Mouse (Mus musculus) stomach, embryonic 16.5 days (tissue): Measurements from ENCODE around the gene Tmem38b. TPM values are rescaled to one million over a fixed set of nuclear protein-coding genes. Genes with fewer than 3 reads are reported as not detected.

Experiments used
- ATAC-seq: fragments of 200-750 bp; cut with Nextera tagmentation; 2 replicates; pipeline ENCODE4 v1.8.0; 2017; ENCODE audit warnings: moderate number of reproducible peaks, moderate TSS enrichment; ENCODE audit not compliant: insufficient read depth, low FRiP score
- H3K27ac ChIP-seq: fragments of 300-500 bp; sonication (generic); 2 replicates; pipeline ENCODE4 v1.5.1; 2014; ENCODE audit warnings: low read length
- H3K27me3 ChIP-seq: fragments of 300-500 bp; sonication (generic); 2 replicates; pipeline ENCODE4 v1.6.1; 2014; ENCODE audit warnings: low read length, control low read depth, mixed read lengths; ENCODE audit not compliant: control insufficient read depth, insufficient read depth
- H3K36me3 ChIP-seq: fragments of 300-500 bp; sonication (generic); 2 replicates; pipeline ENCODE4 v1.6.1; 2014; ENCODE audit warnings: low read length; ENCODE audit not compliant: control insufficient read depth, insufficient read depth
- H3K4me1 ChIP-seq: fragments of 300-500 bp; sonication (generic); 2 replicates; pipeline ENCODE4 v1.6.1; 2014; ENCODE audit warnings: low read length, control low read depth, mixed read lengths; ENCODE audit not compliant: control insufficient read depth, insufficient read depth
- H3K4me2 ChIP-seq: fragments of 300-500 bp; sonication (generic); 2 replicates; pipeline ENCODE4 v1.6.1; 2014; ENCODE audit warnings: low read depth, low read length, mixed read lengths
- H3K4me3 ChIP-seq: fragments of 300-500 bp; sonication (generic); replicated peaks from 2 replicates; pipeline ENCODE4 v1.5.1; 2014; ENCODE audit warnings: mild to moderate bottlenecking, low read length
- H3K9ac ChIP-seq: fragments of 300-500 bp; sonication (generic); 2 replicates; pipeline ENCODE4 v1.6.1; 2014; ENCODE audit warnings: low read length
- H3K9me3 ChIP-seq: fragments of 300-500 bp; sonication (generic); replicated peaks from 2 replicates; pipeline ENCODE4 v1.6.1; 2016; ENCODE audit warnings: low read length, control low read depth; ENCODE audit not compliant: control insufficient read depth
- WGBS: fragments of 180-500 bp; shearing (Covaris S2); extraction: QIAGEN DNeasy Blood & Tissue Kit; methylation state at CpG from one replicate; pipeline ENCODE4 v1.1.7; 2014; 5-methylcytosine and 5-hydroxymethylcytosine counted together
- polyA plus RNA-seq: library from polyadenylated mRNA; unstranded; fragments of >200 nt; fragmentation: Nextera tagmentation; extraction: Ambion mirVana; gene quantifications from 2 replicates; pipeline ENCODE4 v1.2.1, GENCODE M21; 2015

The Tmem38b gene
- polyA plus RNA-seq, 1 experiment from 2014 or later = 13.8 TPM

DNA sequence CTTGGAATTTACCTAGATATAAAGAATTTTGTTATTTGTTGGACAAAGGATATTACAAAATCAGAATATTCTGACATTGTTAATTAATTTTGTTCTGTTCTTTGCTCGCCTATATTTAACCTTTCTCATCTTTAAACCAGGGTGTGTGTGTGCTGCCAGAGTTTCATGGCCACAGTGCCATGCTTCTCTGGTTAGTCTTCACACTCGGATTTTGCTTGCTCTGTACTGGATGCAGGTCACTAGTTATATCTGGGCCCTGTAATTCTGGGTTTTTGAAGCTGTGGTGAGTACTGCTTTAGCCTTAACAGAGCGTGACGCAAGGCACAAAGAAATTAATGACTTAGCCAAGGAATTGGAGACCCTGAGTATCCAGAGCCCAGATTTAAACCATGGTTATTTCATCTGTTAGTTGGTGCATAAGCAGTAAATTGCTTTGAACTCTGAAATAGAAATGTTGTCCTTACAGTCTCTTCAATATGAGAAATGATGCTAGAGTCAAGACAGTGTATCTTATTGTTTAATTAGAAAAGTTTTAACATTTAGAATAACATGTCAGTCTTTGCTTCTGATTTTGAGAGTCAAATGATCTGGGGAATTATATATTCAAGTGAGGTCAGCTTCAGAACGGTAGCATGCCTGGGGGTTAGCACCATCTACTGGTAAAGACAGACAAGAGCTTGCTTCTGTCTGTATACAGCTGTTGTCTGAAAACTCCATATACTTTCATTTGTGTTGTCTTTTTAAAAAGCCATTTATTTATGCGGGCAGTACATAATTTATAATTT, 19.2 kb downstream of the Tmem38b start:
- Histone ChIP-seq H3K27me3 (no peaks in the 10 kb centered on the region), H3K4me1 (no peaks in the 10 kb centered on the region), H3K4me3 (no peak overlapping the region), H3K9me3 (no peaks in the 10 kb centered on the region), H3K27ac (no peak overlapping the region), H3K4me2 (no peak overlapping the region), H3K36me3 (no peaks in the 10 kb centered on the region), H3K9ac (no peak overlapping the region)
- no peak for ATAC-seq
- whole genome bisulfite sequencing = 59% methylated on average over 6 of the region's 6 CpGs

- no peak overlapping the region for H3K9ac ChIP-seq
- no peak for ATAC-seq
- H3K27me3 ChIP-seq = no peaks in the 10 kb centered on the region
Observed at GRCm38 (mm10) chr4:53845656-53846055, 19.8 kb downstream of the Tmem38b start.

GRCm38 (mm10) chr4:53846326-53846725, 20.5 kb downstream of the Tmem38b start:
- no peak overlapping the region for H3K9ac ChIP-seq

More at GRCm38 (mm10) chr4:53845656-53846055, 19.8 kb downstream of the Tmem38b start:
- Histone ChIP-seq H3K36me3 (no peaks in the 10 kb centered on the region), H3K4me2 (no peak overlapping the region), H3K4me3 (no peak overlapping the region), H3K27ac (no peak overlapping the region), H3K4me1 (no peaks in the 10 kb centered on the region), H3K9me3 (no peaks in the 10 kb centered on the region)
- WGBS = 100% methylated on average over 1 of the region's 1 CpGs

GRCm38 (mm10) chr4:53847541-53847940, 21.7 kb downstream of the Tmem38b start:
- H3K36me3 ChIP-seq = no peaks in the 10 kb centered on the region
- WGBS = 85% methylated on average over 4 of the region's 4 CpGs
- H3K9ac ChIP-seq = no peak overlapping the region
- no peaks in the 10 kb centered on the region for H3K27me3 ChIP-seq
- H3K9me3 ChIP-seq = no peaks in the 10 kb centered on the region
- no peak for ATAC-seq
- H3K27ac ChIP-seq = no peak overlapping the region
- no peaks in the 10 kb centered on the region for H3K4me1 ChIP-seq
- H3K4me3 ChIP-seq = no peak overlapping the region
- no peak overlapping the region for H3K4me2 ChIP-seq

More at GRCm38 (mm10) chr4:53846326-53846725, 20.5 kb downstream of the Tmem38b start:
- H3K36me3 ChIP-seq = no peaks in the 10 kb centered on the region
- H3K4me1 ChIP-seq = no peaks in the 10 kb centered on the region
- H3K27ac ChIP-seq = no peak overlapping the region
- H3K4me2 ChIP-seq = no peak overlapping the region
- no peaks in the 10 kb centered on the region for H3K9me3 ChIP-seq
- WGBS = 72% methylated on average over 2 of the region's 2 CpGs
- no peak overlapping the region for H3K4me3 ChIP-seq
- no peaks in the 10 kb centered on the region for H3K27me3 ChIP-seq
- ATAC-seq = no peak

GRCm38 (mm10) chr4:53848308-53848707, 22.5 kb downstream of the Tmem38b start:
- Histone ChIP-seq H3K27ac (no peak overlapping the region), H3K36me3 (no peaks in the 10 kb centered on the region), H3K27me3 (no peaks in the 10 kb centered on the region), H3K4me1 (no peaks in the 10 kb centered on the region), H3K4me3 (no peak overlapping the region), H3K9me3 (no peaks in the 10 kb centered on the region), H3K9ac (no peak overlapping the region), H3K4me2 (no peak overlapping the region)
- WGBS = 96% methylated on average over 3 of the region's 3 CpGs
- ATAC-seq = no peak

DNA sequence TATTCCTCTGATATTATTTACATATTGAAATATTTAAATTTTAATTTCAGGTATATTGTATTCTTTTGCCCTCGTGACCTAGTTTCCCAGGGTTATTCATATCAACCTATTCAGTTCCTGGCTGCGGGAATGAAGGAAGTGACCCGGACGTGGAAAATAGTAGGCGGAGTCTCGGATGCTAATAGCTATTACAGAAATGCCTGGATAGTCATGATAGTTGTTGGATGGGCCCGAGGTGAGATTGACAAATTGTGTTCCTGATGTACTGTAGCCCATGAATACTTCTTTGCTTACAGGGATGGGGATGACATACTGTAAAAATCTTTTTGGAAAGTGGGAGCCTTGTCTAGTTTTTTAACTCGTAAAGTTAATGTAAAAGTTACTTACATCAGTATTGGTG, 23.0 kb downstream of the Tmem38b start:
- Histone ChIP-seq H3K4me2 (no peak overlapping the region), H3K27me3 (no peaks in the 10 kb centered on the region), H3K9me3 (no peaks in the 10 kb centered on the region), H3K9ac (no peak overlapping the region), H3K4me3 (no peak overlapping the region), H3K36me3 (no peaks in the 10 kb centered on the region), H3K4me1 (no peaks in the 10 kb centered on the region), H3K27ac (no peak overlapping the region)
- ATAC-seq = no peak
- WGBS = 87% methylated on average over 8 of the region's 8 CpGs

GRCm38 (mm10) chr4:53849804-53850203, 24.0 kb downstream of the Tmem38b start:
- Histone ChIP-seq H3K9me3 (no peaks in the 10 kb centered on the region), H3K9ac (no peak overlapping the region)

DNA sequence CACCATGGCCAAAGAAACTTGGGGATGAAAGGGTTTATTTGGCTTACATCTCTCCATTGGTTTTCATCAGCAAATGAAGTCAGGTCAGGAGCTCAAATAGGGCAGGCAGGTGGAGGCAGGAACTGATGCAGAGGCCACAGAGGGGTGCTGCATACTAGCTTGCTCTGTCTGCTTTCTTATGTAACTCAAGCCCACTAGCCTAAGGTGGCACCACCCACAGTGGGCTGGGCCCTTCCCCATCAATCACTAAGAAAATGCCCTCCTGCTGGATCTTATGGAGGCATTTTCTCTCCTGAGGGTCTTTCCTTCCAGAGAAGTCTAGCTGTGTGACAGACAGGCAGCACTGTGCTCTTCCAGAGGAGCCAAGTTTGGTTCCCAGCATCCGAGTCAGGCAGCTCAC, 27.5 kb downstream of the Tmem38b start:
- Histone ChIP-seq H3K9ac (no peak overlapping the region), H3K27ac (no peak overlapping the region), H3K27me3 (no peaks in the 10 kb centered on the region), H3K4me3 (no peak overlapping the region), H3K36me3 (no peaks in the 10 kb centered on the region), H3K4me1 (no peaks in the 10 kb centered on the region), H3K4me2 (no peak overlapping the region), H3K9me3 (no peaks in the 10 kb centered on the region)
- ATAC-seq = no peak; the same call in 1 of the 2 replicates
- 87% methylated on average over 1 of the region's 1 CpGs for WGBS

More at GRCm38 (mm10) chr4:53849804-53850203, 24.0 kb downstream of the Tmem38b start:
- Histone ChIP-seq H3K4me1 (no peaks in the 10 kb centered on the region), H3K36me3 (no peaks in the 10 kb centered on the region), H3K27ac (no peak overlapping the region), H3K4me3 (no peak overlapping the region), H3K4me2 (no peak overlapping the region), H3K27me3 (no peaks in the 10 kb centered on the region)
- WGBS = no CpG with 5 or more reads among the region's 1 CpGs
- no peak for ATAC-seq

GRCm38 (mm10) chr4:53859944-53860343, 34.1 kb downstream of the Tmem38b start:
- WGBS = 65% methylated on average over 18 of the region's 18 CpGs
- H3K9ac ChIP-seq = no peak overlapping the region

More at GRCm38 (mm10) chr4:53859944-53860343, 34.1 kb downstream of the Tmem38b start:
- H3K27ac ChIP-seq = no peak overlapping the region
- no peak overlapping the region for H3K4me3 ChIP-seq
- no peaks in the 10 kb centered on the region for H3K27me3 ChIP-seq
- no peaks in the 10 kb centered on the region for H3K4me1 ChIP-seq
- H3K9me3 ChIP-seq = no peaks in the 10 kb centered on the region
- no peak overlapping the region for H3K4me2 ChIP-seq
- H3K36me3 ChIP-seq = no peaks in the 10 kb centered on the region
- ATAC-seq = no peak
